Mouse (Mus musculus): ENCODE measurements around the gene Adamts2.

DNA sequence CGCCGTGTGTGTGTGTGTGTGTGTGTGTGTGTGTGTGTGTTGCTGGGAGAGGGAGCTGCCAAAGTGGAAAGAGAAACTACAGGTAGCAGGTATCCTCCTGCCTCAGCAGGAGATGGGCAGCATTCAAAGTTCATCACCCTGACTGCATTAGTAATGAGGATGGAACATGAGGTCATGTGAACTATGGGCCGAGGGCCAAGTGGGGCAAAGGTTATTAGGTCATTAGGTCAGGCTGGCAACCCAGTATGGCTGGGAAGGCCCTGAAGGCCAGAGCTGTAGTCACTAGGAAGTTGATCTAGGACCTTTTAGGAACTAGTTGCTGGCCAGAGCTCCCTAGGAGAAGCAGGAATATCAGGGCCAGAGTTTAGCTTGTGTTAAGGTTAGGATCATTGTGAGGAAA is 131.3 kb downstream of the Adamts2 start:
- TF ChIP-seq CTCF (IDR thresholded peaks at IDR 0.05; ENCODE audit: control insufficient read depth, insufficient read depth, low read length) (no peak), POLR2A (IDR thresholded peaks at IDR 0.05; ENCODE audit: borderline replicate concordance, control insufficient read depth, low read depth, low read length) (no peak)

All from bone marrow, adult 2 months (tissue).